Mouse (Mus musculus) cortical plate, adult 2 months (tissue): ENCODE results near the gene Plxnb2. TPM values are rescaled to one million over a fixed set of nuclear protein-coding genes. Genes with fewer than 3 reads are reported as not detected.

Experiments used
- H3K27ac ChIP-seq: fragments of 200-500 bp; 2 replicates; pipeline ENCODE4 v1.5.1; 2012; ENCODE audit warnings: low read length, control low read depth, inconsistent platforms; ENCODE audit not compliant: insufficient read depth
- H3K4me1 ChIP-seq: fragments of 200-500 bp; 2 replicates; pipeline ENCODE4 v1.6.1; 2011; ENCODE audit warnings: low read length; ENCODE audit not compliant: control insufficient read depth, insufficient read depth
- H3K4me3 ChIP-seq: fragments of 200-500 bp; 2 replicates; pipeline ENCODE4 v1.5.1; 2011; ENCODE audit warnings: mild to moderate bottlenecking, low read length, control low read depth; ENCODE audit not compliant: insufficient read depth
- CTCF ChIP-seq: fragments of 200-500 bp; IDR thresholded peaks from 2 replicates; pipeline ENCODE4 v1.5.1; 2011; ENCODE audit warnings: mild to moderate bottlenecking, control low read depth, low read length; ENCODE audit not compliant: insufficient read depth; ENCODE audit errors: extremely low read depth
- POLR2A ChIP-seq: fragments of 200-500 bp; IDR thresholded peaks from 2 replicates; pipeline ENCODE4 v1.6.1; 2011; ENCODE audit warnings: mild to moderate bottlenecking, low read length, control low read depth; ENCODE audit not compliant: insufficient read depth; ENCODE audit errors: extremely low read depth
- polyA plus RNA-seq: library from polyadenylated mRNA; depleted of rRNA; stranded (reverse); fragments of >200 nt; gene quantifications from 2 replicates; pipeline ENCODE4 v1.2.3, GENCODE M21; 2012

The Plxnb2 gene
- polyA plus RNA-seq, 1 experiment, result 52.9 TPM

GRCm38 (mm10) chr15:89180081-89180541 lies 477 bp downstream of the Plxnb2 start:
- peaks cover 5% of the 10 kb centered on the region for H3K4me1 ChIP-seq
- H3K4me3 ChIP-seq, result peak overlapping the region; percentile 45
- peak overlapping the region; percentile 95 for H3K27ac ChIP-seq
- TF ChIP-seq POLR2A (no peak), CTCF (no peak)

- peaks cover 5% of the 10 kb centered on the region for H3K4me1 ChIP-seq
- no peak overlapping the region for H3K27ac ChIP-seq
- TF ChIP-seq CTCF (no peak), POLR2A (no peak)
Observed at GRCm38 (mm10) chr15:89179630-89179964, 991 bp downstream of the Plxnb2 start.

GRCm38 (mm10) chr15:89178954-89179629 lies 1.5 kb downstream of the Plxnb2 start:
- H3K4me1 ChIP-seq, result peaks cover 5% of the 10 kb centered on the region; the same call in 1 of the 2 replicates
- H3K27ac ChIP-seq, result peak overlapping the region; percentile 10; the same call in 1 of the 2 replicates
- peak overlapping the region; percentile 45; the same call in 1 of the 2 replicates for H3K4me3 ChIP-seq
- TF ChIP-seq CTCF (no peak), POLR2A (no peak)

More at GRCm38 (mm10) chr15:89179630-89179964, 991 bp downstream of the Plxnb2 start:
- peak overlapping the region; percentile 45 for H3K4me3 ChIP-seq

GRCm38 (mm10) chr15:89178260-89178860 lies 2.2 kb downstream of the Plxnb2 start:
- H3K4me1 ChIP-seq, result peaks cover 5% of the 10 kb centered on the region; the same call in 1 of the 2 replicates

GRCm38 (mm10) chr15:89177576-89178259 lies 2.9 kb downstream of the Plxnb2 start:
- no peak for TF ChIP-seq POLR2A
- TF ChIP-seq CTCF, result no peak
- Histone ChIP-seq H3K27ac (0 out of 2 replicates have a peak overlapping the region, but pooled peaks have one; percentile 26), H3K4me1 (peaks cover 4% of the 10 kb centered on the region; the same call in 1 of the 2 replicates), H3K4me3 (no peak overlapping the region)

More at GRCm38 (mm10) chr15:89178260-89178860, 2.2 kb downstream of the Plxnb2 start:
- Histone ChIP-seq H3K4me3 (no peak overlapping the region), H3K27ac (peak overlapping the region; percentile 26; the same call in 1 of the 2 replicates)
- TF ChIP-seq CTCF, result no peak
- TF ChIP-seq POLR2A, result no peak

GRCm38 (mm10) chr15:89177121-89177520 lies 3.5 kb downstream of the Plxnb2 start:
- Histone ChIP-seq H3K4me3 (no peak overlapping the region), H3K27ac (0 out of 2 replicates have a peak overlapping the region, but pooled peaks have one; percentile 11), H3K4me1 (peaks cover 5% of the 10 kb centered on the region; the same call in 1 of the 2 replicates)
- no peak for TF ChIP-seq CTCF
- TF ChIP-seq POLR2A, result no peak

GRCm38 (mm10) chr15:89175411-89176155 lies 5.0 kb downstream of the Plxnb2 start:
- Histone ChIP-seq H3K4me3 (no peak overlapping the region), H3K4me1 (peaks cover 5% of the 10 kb centered on the region; the same call in 1 of the 2 replicates), H3K27ac (no peak overlapping the region)
- no peak for TF ChIP-seq CTCF
- no peak for TF ChIP-seq POLR2A

- TF ChIP-seq POLR2A (no peak), CTCF (no peak)
- Histone ChIP-seq H3K4me3 (no peak overlapping the region), H3K4me1 (peaks cover 10% of the 10 kb centered on the region), H3K27ac (no peak overlapping the region)
Observed at GRCm38 (mm10) chr15:89174889-89175339, 5.7 kb downstream of the Plxnb2 start.

- Histone ChIP-seq H3K4me1 (peaks cover 11% of the 10 kb centered on the region), H3K27ac (no peak overlapping the region)
Observed at GRCm38 (mm10) chr15:89173906-89174214, 6.7 kb downstream of the Plxnb2 start.

More at GRCm38 (mm10) chr15:89173906-89174214, 6.7 kb downstream of the Plxnb2 start:
- TF ChIP-seq POLR2A, result 0 out of 2 replicates have a peak, but pooled peaks have one; percentile 15
- TF ChIP-seq CTCF, result no peak
- peak overlapping the region; percentile 33 for H3K4me3 ChIP-seq
